Comparison of ENCODE assay signal across 8 mouse cellular contexts in genomic region chr4:126677054-126678003, GRCm38 (mm10). TPM values are rescaled to one million over a fixed set of nuclear protein-coding genes. Genes with fewer than 3 reads are reported as not detected.
DNase-seq lines count a peak whose midpoint lies in the region; ATAC-seq lines count a peak whose summit lies in the region.

Psmb2 (plus strand) TSS chr4:126677630.

- H3K9ac ChIP-seq in hindbrain, embryonic 11.5 days (ENCODE audit: low read depth, low read length), result peak within 1 kb of the TSS; percentile 93

- H3K4me1 ChIP-seq in hindbrain, embryonic 11.5 days (replicated peaks; ENCODE audit: control insufficient read depth, insufficient read depth, low read length), result 0 out of 2 replicates have a peak, but pooled peaks cover 2% of the 10 kb centered on the region

- peak within 1 kb of the TSS; percentile 94 for H3K4me3 ChIP-seq in hindbrain, embryonic 11.5 days (ENCODE audit: low read depth, low read length)

- no peaks in the 10 kb centered on the region for H3K9me3 ChIP-seq in hindbrain, embryonic 11.5 days (ENCODE audit: control insufficient read depth, low read length)

- no peaks in the 10 kb centered on the region for H3K36me3 ChIP-seq in hindbrain, embryonic 11.5 days (ENCODE audit: control insufficient read depth, insufficient read depth, low read length)

- H3K4me2 ChIP-seq in hindbrain, embryonic 11.5 days (replicated peaks; ENCODE audit: low read depth, low read length), result peak within 1 kb of the TSS; percentile 81

- WGBS in hindbrain, embryonic 11.5 days, result 4% methylated on average over 48 of the region's 48 CpGs

- H3K27ac ChIP-seq in hindbrain, embryonic 11.5 days (ENCODE audit: low read depth, low read length), result peak within 1 kb of the TSS; percentile 56; the same call in 1 of the 2 replicates

- H3K27me3 ChIP-seq in hindbrain, embryonic 11.5 days (ENCODE audit: control insufficient read depth, insufficient read depth, low read length), result no peaks in the 10 kb centered on the region

- peak; percentile 96 for ATAC-seq in hindbrain, embryonic 11.5 days (ENCODE audit: low FRiP score)

- DNase-seq in Muller cell, postnatal 12 days (ENCODE audit: inconsistent ontology term), result peak; percentile 97
- peak; percentile 97 for DNase-seq in cerebellum, adult 9-11 months
- DNase-seq in frontal cortex, adult 2 months (ENCODE audit: extremely low spot score in 1 of 2, low spot score in 1 of 2), result peak; percentile 90 to 99
- peak; percentile 99 for DNase-seq in hindbrain, embryonic 11.5 days (ENCODE audit: low spot score)
- DNase-seq in layer of hippocampus, postnatal 10 days (ENCODE audit: low spot score in 2 of 2), result peak; percentile 99
- DNase-seq in lung, postnatal 10 days, result peak; percentile 98
- DNase-seq in ovary, postnatal 36 days (ENCODE audit: low spot score), result peak; percentile 98
- DNase-seq in thymus, postnatal 25 days, result peak; percentile 99

RNA-seq across cellular contexts. Expression of gene Psmb2, which starts in this region (rescaled TPM):
- 171 and 176 TPM in 2 replicates for polyA plus RNA-seq in frontal cortex, adult 2 months (2012; rRNA removed)
- 517 and 551 TPM in 2 replicates for polyA plus RNA-seq in hindbrain, embryonic 11.5 days (2014; fragmentation: Nextera tagmentation; extraction: Ambion mirVana)
- total RNA-seq in layer of hippocampus, postnatal 10 days (2021), result 100 to 1,000 TPM; 145 to 149 TPM

Comparison
In these comparisons a context has a peak if more than half of its experiments do, and no peak if none do; other contexts are left out.
1. Peak in every context shown above with its lines: DNase-seq, ATAC-seq, H3K4me3 ChIP-seq and H3K27ac ChIP-seq.